Mouse (Mus musculus): ENCODE data around the gene Tpst1. TPM values are rescaled to one million over a fixed set of nuclear protein-coding genes. Genes with fewer than 3 reads are reported as not detected.
A peak's percentile ranks its signal among the peaks of the same experiment; 100 is the strongest.

Gene Tpst1
- polyA plus RNA-seq, 1 experiment from 2014 or later: 76.4 TPM

GRCm38 (mm10) chr5:130063760-130064159 lies 9.4 kb upstream of the Tpst1 start:
- H3K4me2 ChIP-seq (ENCODE audit: low read depth, low read length): no peak overlapping the region
- H3K9me3 ChIP-seq (replicated peaks; ENCODE audit: control insufficient read depth, low read length): 0 out of 2 replicates have a peak, but pooled peaks cover 3% of the 10 kb centered on the region
- H3K27me3 ChIP-seq (ENCODE audit: control insufficient read depth, insufficient read depth, low read length): no peaks in the 10 kb centered on the region
- peak; percentile 73 for ATAC-seq (ENCODE audit: insufficient read depth, low FRiP score)
- WGBS: 65% methylated on average over 2 of the region's 2 CpGs
- peaks cover 10% of the 10 kb centered on the region for H3K4me1 ChIP-seq (ENCODE audit: control insufficient read depth, insufficient read depth, low read length)
- H3K27ac ChIP-seq (ENCODE audit: low read length): peak overlapping the region; percentile 64
- H3K36me3 ChIP-seq (ENCODE audit: control insufficient read depth, insufficient read depth, low read length): no peaks in the 10 kb centered on the region
- H3K9ac ChIP-seq (ENCODE audit: low read length): no peak overlapping the region
- no peak overlapping the region for H3K4me3 ChIP-seq (replicated peaks; ENCODE audit: low read length)

- no peak for ATAC-seq (ENCODE audit: insufficient read depth, low FRiP score)
- no peak overlapping the region for H3K4me2 ChIP-seq (ENCODE audit: low read depth, low read length)
- H3K4me3 ChIP-seq (replicated peaks; ENCODE audit: low read length): no peak overlapping the region
- H3K9me3 ChIP-seq (replicated peaks; ENCODE audit: control insufficient read depth, low read length): 0 out of 2 replicates have a peak, but pooled peaks cover 3% of the 10 kb centered on the region
- H3K36me3 ChIP-seq (ENCODE audit: control insufficient read depth, insufficient read depth, low read length): no peaks in the 10 kb centered on the region
- no peak overlapping the region for H3K27ac ChIP-seq (ENCODE audit: low read length)
- H3K9ac ChIP-seq (ENCODE audit: low read length): no peak overlapping the region
- H3K4me1 ChIP-seq (ENCODE audit: control insufficient read depth, insufficient read depth, low read length): peaks cover 10% of the 10 kb centered on the region
- no peaks in the 10 kb centered on the region for H3K27me3 ChIP-seq (ENCODE audit: control insufficient read depth, insufficient read depth, low read length)
- 100% methylated on average over 1 of the region's 1 CpGs for WGBS
Observed at GRCm38 (mm10) chr5:130065579-130065978, 7.5 kb upstream of the Tpst1 start.

GRCm38 (mm10) chr5:130067841-130068264 lies 5.3 kb upstream of the Tpst1 start:
- Histone ChIP-seq H3K4me3 (replicated peaks; ENCODE audit: low read length) (no peak overlapping the region), H3K4me2 (ENCODE audit: low read depth, low read length) (no peak overlapping the region), H3K27me3 (ENCODE audit: control insufficient read depth, insufficient read depth, low read length) (no peaks in the 10 kb centered on the region; the same call in 1 of the 2 replicates), H3K9me3 (replicated peaks; ENCODE audit: control insufficient read depth, low read length) (0 out of 2 replicates have a peak, but pooled peaks cover 3% of the 10 kb centered on the region), H3K9ac (ENCODE audit: low read length) (no peak overlapping the region), H3K36me3 (ENCODE audit: control insufficient read depth, insufficient read depth, low read length) (no peaks in the 10 kb centered on the region), H3K4me1 (ENCODE audit: control insufficient read depth, insufficient read depth, low read length) (peaks cover 6% of the 10 kb centered on the region), H3K27ac (ENCODE audit: low read length) (no peak overlapping the region)
- ATAC-seq (ENCODE audit: insufficient read depth, low FRiP score): no peak
- 51% methylated on average over 3 of the region's 3 CpGs for WGBS

GRCm38 (mm10) chr5:130074491-130074890 lies 1.4 kb downstream of the Tpst1 start:
- H3K4me2 ChIP-seq (ENCODE audit: low read depth, low read length): peak overlapping the region; percentile 33; the same call in 1 of the 2 replicates
- H3K36me3 ChIP-seq (ENCODE audit: control insufficient read depth, insufficient read depth, low read length): no peaks in the 10 kb centered on the region
- H3K4me1 ChIP-seq (ENCODE audit: control insufficient read depth, insufficient read depth, low read length): 0 out of 2 replicates have a peak, but pooled peaks cover 6% of the 10 kb centered on the region
- peak overlapping the region; percentile 51 for H3K27ac ChIP-seq (ENCODE audit: low read length)
- H3K27me3 ChIP-seq (ENCODE audit: control insufficient read depth, insufficient read depth, low read length): no peaks in the 10 kb centered on the region; the same call in 1 of the 2 replicates
- H3K9ac ChIP-seq (ENCODE audit: low read length): no peak overlapping the region
- no peak overlapping the region for H3K4me3 ChIP-seq (replicated peaks; ENCODE audit: low read length)
- ATAC-seq (ENCODE audit: insufficient read depth, low FRiP score): peak; percentile 59; the same call in 1 of the 2 replicates
- WGBS: 55% methylated on average over 6 of the region's 6 CpGs
- H3K9me3 ChIP-seq (replicated peaks; ENCODE audit: control insufficient read depth, low read length): no peaks in the 10 kb centered on the region

- Histone ChIP-seq H3K9me3 (replicated peaks; ENCODE audit: control insufficient read depth, low read length) (no peaks in the 10 kb centered on the region), H3K27me3 (ENCODE audit: control insufficient read depth, insufficient read depth, low read length) (no peaks in the 10 kb centered on the region; the same call in 1 of the 2 replicates), H3K9ac (ENCODE audit: low read length) (no peak overlapping the region), H3K4me2 (ENCODE audit: low read depth, low read length) (no peak overlapping the region), H3K27ac (ENCODE audit: low read length) (no peak overlapping the region), H3K36me3 (ENCODE audit: control insufficient read depth, insufficient read depth, low read length) (no peaks in the 10 kb centered on the region; the same call in 1 of the 2 replicates), H3K4me1 (ENCODE audit: control insufficient read depth, insufficient read depth, low read length) (peaks cover 15% of the 10 kb centered on the region), H3K4me3 (replicated peaks; ENCODE audit: low read length) (no peak overlapping the region)
- 66% methylated on average over 6 of the region's 6 CpGs for WGBS
- ATAC-seq (ENCODE audit: insufficient read depth, low FRiP score): no peak
Observed at GRCm38 (mm10) chr5:130076396-130076795, 3.3 kb downstream of the Tpst1 start.

- 58% methylated on average over 9 of the region's 9 CpGs for WGBS
- H3K4me2 ChIP-seq (ENCODE audit: low read depth, low read length): peak overlapping the region; percentile 88; the same call in 1 of the 2 replicates
- 0 out of 2 replicates have a peak overlapping the region, but pooled peaks have one; percentile 81 for H3K27ac ChIP-seq (ENCODE audit: low read length)
- no peaks in the 10 kb centered on the region for H3K9me3 ChIP-seq (replicated peaks; ENCODE audit: control insufficient read depth, low read length)
- H3K4me3 ChIP-seq (replicated peaks; ENCODE audit: low read length): no peak overlapping the region
- no peaks in the 10 kb centered on the region; the same call in 1 of the 2 replicates for H3K36me3 ChIP-seq (ENCODE audit: control insufficient read depth, insufficient read depth, low read length)
- H3K27me3 ChIP-seq (ENCODE audit: control insufficient read depth, insufficient read depth, low read length): no peaks in the 10 kb centered on the region
- no peak for ATAC-seq (ENCODE audit: insufficient read depth, low FRiP score)
- 0 out of 2 replicates have a peak overlapping the region, but pooled peaks have one; percentile 88 for H3K9ac ChIP-seq (ENCODE audit: low read length)
- peaks cover 15% of the 10 kb centered on the region for H3K4me1 ChIP-seq (ENCODE audit: control insufficient read depth, insufficient read depth, low read length)
Observed at GRCm38 (mm10) chr5:130078096-130078833, 5.1 kb downstream of the Tpst1 start.

GRCm38 (mm10) chr5:130078834-130079156 lies 5.7 kb downstream of the Tpst1 start:
- Histone ChIP-seq H3K27ac (ENCODE audit: low read length) (peak overlapping the region; percentile 81; the same call in 1 of the 2 replicates), H3K4me1 (ENCODE audit: control insufficient read depth, insufficient read depth, low read length) (peaks cover 15% of the 10 kb centered on the region), H3K9me3 (replicated peaks; ENCODE audit: control insufficient read depth, low read length) (no peaks in the 10 kb centered on the region), H3K9ac (ENCODE audit: low read length) (peak overlapping the region; percentile 88), H3K36me3 (ENCODE audit: control insufficient read depth, insufficient read depth, low read length) (no peaks in the 10 kb centered on the region; the same call in 1 of the 2 replicates), H3K27me3 (ENCODE audit: control insufficient read depth, insufficient read depth, low read length) (no peaks in the 10 kb centered on the region), H3K4me2 (ENCODE audit: low read depth, low read length) (peak overlapping the region; percentile 88), H3K4me3 (replicated peaks; ENCODE audit: low read length) (peak overlapping the region; percentile 73)
- peak; percentile 12; the same call in 1 of the 2 replicates for ATAC-seq (ENCODE audit: insufficient read depth, low FRiP score)
- 49% methylated on average over 6 of the region's 6 CpGs for WGBS

GRCm38 (mm10) chr5:130079202-130080050 lies 6.3 kb downstream of the Tpst1 start:
- H3K36me3 ChIP-seq (ENCODE audit: control insufficient read depth, insufficient read depth, low read length): no peaks in the 10 kb centered on the region; the same call in 1 of the 2 replicates
- no peaks in the 10 kb centered on the region for H3K27me3 ChIP-seq (ENCODE audit: control insufficient read depth, insufficient read depth, low read length)
- H3K9ac ChIP-seq (ENCODE audit: low read length): peak overlapping the region; percentile 88
- ATAC-seq (ENCODE audit: insufficient read depth, low FRiP score): peak; percentile 95
- peak overlapping the region; percentile 88 for H3K4me2 ChIP-seq (ENCODE audit: low read depth, low read length)
- WGBS: 1% methylated on average over 67 of the region's 86 CpGs
- peaks cover 15% of the 10 kb centered on the region for H3K4me1 ChIP-seq (ENCODE audit: control insufficient read depth, insufficient read depth, low read length)
- H3K9me3 ChIP-seq (replicated peaks; ENCODE audit: control insufficient read depth, low read length): no peaks in the 10 kb centered on the region
- H3K4me3 ChIP-seq (replicated peaks; ENCODE audit: low read length): peak overlapping the region; percentile 73
- H3K27ac ChIP-seq (ENCODE audit: low read length): peak overlapping the region; percentile 81

Data from stomach, embryonic 16.5 days (tissue).